Mouse (Mus musculus): ENCODE data around the gene Nod2.

Gene Nod2

GRCm38 (mm10) chr8:88646837-88647778 is at the start of gene Nod2:
Gene Nod2, plus strand, starts transcription at chr8:88647315.
- peak within 1 kb of the TSS; percentile 75 for H3K4me3 ChIP-seq (replicated peaks; ENCODE audit: low read length)
- H3K36me3 ChIP-seq (ENCODE audit: insufficient read depth, low read length), result no peaks in the 10 kb centered on the region
- H3K27me3 ChIP-seq (ENCODE audit: insufficient read depth, low read length), result peaks cover 32% of the 10 kb centered on the region
- H3K4me1 ChIP-seq (replicated peaks; ENCODE audit: low read depth, low read length), result peaks cover 28% of the 10 kb centered on the region
- TF ChIP-seq NANOG (IDR thresholded peaks at IDR 0.05; ENCODE audit: borderline replicate concordance, low read length) (no peak), POU5F1 (IDR thresholded peaks at IDR 0.05; ENCODE audit: borderline replicate concordance, low read length) (no peak), CTCF (conservative IDR thresholded peaks at IDR 0.05; ENCODE audit: low read length) (no peak)
- no peaks in the 10 kb centered on the region for H3K9me3 ChIP-seq (ENCODE audit: low read length)

GRCm38 (mm10) chr8:88598578-88598977 is 48.5 kb upstream of the Nod2 start:
- Histone ChIP-seq H3K4me3 (replicated peaks; ENCODE audit: low read length) (no peak overlapping the region), H3K9me3 (ENCODE audit: low read length) (no peaks in the 10 kb centered on the region), H3K36me3 (ENCODE audit: insufficient read depth, low read length) (no peaks in the 10 kb centered on the region), H3K4me1 (replicated peaks; ENCODE audit: low read depth, low read length) (peaks cover 5% of the 10 kb centered on the region), H3K27me3 (ENCODE audit: insufficient read depth, low read length) (peaks cover 11% of the 10 kb centered on the region)
- TF ChIP-seq NANOG (IDR thresholded peaks at IDR 0.05; ENCODE audit: borderline replicate concordance, low read length), result no peak
- TF ChIP-seq POU5F1 (IDR thresholded peaks at IDR 0.05; ENCODE audit: borderline replicate concordance, low read length), result no peak
- no peak for TF ChIP-seq CTCF (conservative IDR thresholded peaks at IDR 0.05; ENCODE audit: low read length)

- no peaks in the 10 kb centered on the region for H3K9me3 ChIP-seq (ENCODE audit: low read length)
- no peaks in the 10 kb centered on the region for H3K36me3 ChIP-seq (ENCODE audit: insufficient read depth, low read length)
- no peak for TF ChIP-seq NANOG (IDR thresholded peaks at IDR 0.05; ENCODE audit: borderline replicate concordance, low read length)
- H3K4me1 ChIP-seq (replicated peaks; ENCODE audit: low read depth, low read length), result peaks cover 12% of the 10 kb centered on the region
- H3K4me3 ChIP-seq (replicated peaks; ENCODE audit: low read length), result no peak overlapping the region
- peaks cover 12% of the 10 kb centered on the region for H3K27me3 ChIP-seq (ENCODE audit: insufficient read depth, low read length)
Observed at GRCm38 (mm10) chr8:88599491-88599890, 47.6 kb upstream of the Nod2 start.

GRCm38 (mm10) chr8:88603446-88603989 is 43.6 kb upstream of the Nod2 start:
- H3K4me3 ChIP-seq (replicated peaks; ENCODE audit: low read length), result no peak overlapping the region; the same call in 1 of the 2 replicates
- no peaks in the 10 kb centered on the region for H3K9me3 ChIP-seq (ENCODE audit: low read length)
- H3K4me1 ChIP-seq (replicated peaks; ENCODE audit: low read depth, low read length), result peaks cover 31% of the 10 kb centered on the region
- TF ChIP-seq CTCF (conservative IDR thresholded peaks at IDR 0.05; ENCODE audit: low read length), result no peak
- no peak for TF ChIP-seq NANOG (IDR thresholded peaks at IDR 0.05; ENCODE audit: borderline replicate concordance, low read length)
- no peak for TF ChIP-seq POU5F1 (IDR thresholded peaks at IDR 0.05; ENCODE audit: borderline replicate concordance, low read length)
- peaks cover 12% of the 10 kb centered on the region for H3K27me3 ChIP-seq (ENCODE audit: insufficient read depth, low read length)
- no peaks in the 10 kb centered on the region for H3K36me3 ChIP-seq (ENCODE audit: insufficient read depth, low read length)

- H3K27me3 ChIP-seq (ENCODE audit: insufficient read depth, low read length), result peaks cover 12% of the 10 kb centered on the region
- H3K4me3 ChIP-seq (replicated peaks; ENCODE audit: low read length), result no peak overlapping the region; the same call in 1 of the 2 replicates
- H3K36me3 ChIP-seq (ENCODE audit: insufficient read depth, low read length), result no peaks in the 10 kb centered on the region
- peaks cover 40% of the 10 kb centered on the region for H3K4me1 ChIP-seq (replicated peaks; ENCODE audit: low read depth, low read length)
- H3K9me3 ChIP-seq (ENCODE audit: low read length), result no peaks in the 10 kb centered on the region
- no peak for TF ChIP-seq NANOG (IDR thresholded peaks at IDR 0.05; ENCODE audit: borderline replicate concordance, low read length)
Observed at GRCm38 (mm10) chr8:88604065-88605038, 42.8 kb upstream of the Nod2 start.

- no peak for TF ChIP-seq NANOG (IDR thresholded peaks at IDR 0.05; ENCODE audit: borderline replicate concordance, low read length)
- Histone ChIP-seq H3K4me1 (replicated peaks; ENCODE audit: low read depth, low read length) (peaks cover 44% of the 10 kb centered on the region), H3K36me3 (ENCODE audit: insufficient read depth, low read length) (no peaks in the 10 kb centered on the region), H3K9me3 (ENCODE audit: low read length) (no peaks in the 10 kb centered on the region), H3K4me3 (replicated peaks; ENCODE audit: low read length) (no peak overlapping the region), H3K27me3 (ENCODE audit: insufficient read depth, low read length) (peaks cover 13% of the 10 kb centered on the region)
Observed at GRCm38 (mm10) chr8:88605361-88606040, 41.6 kb upstream of the Nod2 start.

GRCm38 (mm10) chr8:88609036-88609435 is 38.1 kb upstream of the Nod2 start:
- peaks cover 35% of the 10 kb centered on the region for H3K4me1 ChIP-seq (replicated peaks; ENCODE audit: low read depth, low read length)
- H3K27me3 ChIP-seq (ENCODE audit: insufficient read depth, low read length), result peaks cover 14% of the 10 kb centered on the region
- H3K4me3 ChIP-seq (replicated peaks; ENCODE audit: low read length), result 0 out of 2 replicates have a peak overlapping the region, but pooled peaks have one; percentile 3
- H3K9me3 ChIP-seq (ENCODE audit: low read length), result no peaks in the 10 kb centered on the region
- no peak for TF ChIP-seq POU5F1 (IDR thresholded peaks at IDR 0.05; ENCODE audit: borderline replicate concordance, low read length)
- TF ChIP-seq NANOG (IDR thresholded peaks at IDR 0.05; ENCODE audit: borderline replicate concordance, low read length), result no peak
- no peak for TF ChIP-seq CTCF (conservative IDR thresholded peaks at IDR 0.05; ENCODE audit: low read length)
- H3K36me3 ChIP-seq (ENCODE audit: insufficient read depth, low read length), result no peaks in the 10 kb centered on the region

- Histone ChIP-seq H3K27me3 (ENCODE audit: insufficient read depth, low read length) (peaks cover 20% of the 10 kb centered on the region), H3K4me1 (replicated peaks; ENCODE audit: low read depth, low read length) (peaks cover 25% of the 10 kb centered on the region), H3K9me3 (ENCODE audit: low read length) (no peaks in the 10 kb centered on the region), H3K36me3 (ENCODE audit: insufficient read depth, low read length) (no peaks in the 10 kb centered on the region), H3K4me3 (replicated peaks; ENCODE audit: low read length) (no peak overlapping the region)
- TF ChIP-seq POU5F1 (IDR thresholded peaks at IDR 0.05; ENCODE audit: borderline replicate concordance, low read length), result no peak
- no peak for TF ChIP-seq CTCF (conservative IDR thresholded peaks at IDR 0.05; ENCODE audit: low read length)
- TF ChIP-seq NANOG (IDR thresholded peaks at IDR 0.05; ENCODE audit: borderline replicate concordance, low read length), result no peak
Observed at GRCm38 (mm10) chr8:88610271-88610670, 36.8 kb upstream of the Nod2 start.

Data from E14TG2a.4 (cell line).